Mouse (Mus musculus) embryo, embryonic 10 days (tissue): ENCODE results near the gene Braf.
"Not testable (repeated sequence)": the region's sequence is repeated elsewhere in the genome, so short reads cannot be mapped to it uniquely, and the experiment has no call there.

Source experiments
- DNase-seq: peaks from one replicate; pipeline ENCODE4 v3.0.0-alpha.2; 2015; ENCODE audit warnings: low spot score

Gene Braf

GRCm38 (mm10) chr6:39724866-39725711 is at the start of gene Braf:
TSS of gene Braf (minus strand) at chr6:39725463.
- peak; percentile 94 for DNase-seq

DNA sequence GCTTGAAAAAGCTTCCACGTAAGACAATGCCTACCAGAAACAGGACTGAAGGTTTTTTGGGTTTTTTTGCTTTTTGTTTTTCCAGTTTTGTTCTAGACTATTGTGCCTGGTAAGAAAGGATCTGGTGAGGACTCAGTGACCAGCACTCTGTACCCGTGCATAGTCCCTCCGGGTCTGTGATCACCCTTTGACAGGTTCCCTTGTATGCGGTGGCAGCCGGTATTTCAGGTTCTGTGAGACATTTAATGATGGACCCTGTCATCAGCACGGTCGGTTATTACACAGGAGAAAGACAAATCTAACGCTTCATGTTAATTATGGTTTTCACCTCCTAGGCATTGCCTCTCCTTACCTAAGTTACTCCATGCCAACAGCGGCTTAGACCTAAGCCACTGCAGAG is 49.8 kb upstream of the Braf start:
- DNase-seq = no peak

DNA sequence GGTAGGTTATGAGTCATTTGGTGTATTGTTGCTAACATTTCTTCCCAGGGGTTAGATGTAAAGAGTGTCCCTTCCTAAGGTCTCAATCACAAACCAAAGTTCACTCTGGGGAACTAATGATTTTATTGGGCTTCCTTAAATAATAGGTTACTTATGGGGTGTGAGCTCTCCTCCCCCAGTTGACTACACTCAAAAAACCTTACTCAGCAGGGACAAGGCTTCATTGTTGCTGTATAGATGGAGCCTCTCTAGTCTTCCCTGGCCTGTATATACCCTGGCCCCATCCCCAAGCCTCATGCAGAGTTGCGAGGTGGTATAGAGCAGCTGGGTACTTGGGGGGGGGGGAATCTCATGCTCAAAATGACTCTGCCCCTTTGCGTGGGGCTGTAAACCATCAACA is 32.0 kb upstream of the Braf start:
- DNase-seq = no peak

DNA sequence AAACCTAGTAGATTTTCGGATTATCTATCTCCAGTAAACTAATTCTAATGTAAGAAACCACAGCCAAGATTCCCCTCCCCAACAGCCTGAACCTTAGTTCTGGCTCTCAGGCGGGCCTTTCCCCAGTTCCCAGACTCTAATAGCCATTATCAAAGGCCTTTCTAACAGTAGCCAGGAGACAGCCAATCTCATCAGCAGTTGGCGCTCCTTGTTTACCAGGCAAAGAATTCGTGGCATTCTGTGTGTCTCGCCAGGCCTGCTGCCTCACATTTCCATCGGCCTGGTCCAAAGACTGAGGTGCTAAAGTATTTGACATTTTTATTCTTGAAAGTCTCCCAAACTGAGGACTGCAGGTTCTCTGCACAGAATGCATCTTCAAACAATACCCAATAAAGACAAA is 24.6 kb upstream of the Braf start:
- DNase-seq = peak; percentile 56

DNA sequence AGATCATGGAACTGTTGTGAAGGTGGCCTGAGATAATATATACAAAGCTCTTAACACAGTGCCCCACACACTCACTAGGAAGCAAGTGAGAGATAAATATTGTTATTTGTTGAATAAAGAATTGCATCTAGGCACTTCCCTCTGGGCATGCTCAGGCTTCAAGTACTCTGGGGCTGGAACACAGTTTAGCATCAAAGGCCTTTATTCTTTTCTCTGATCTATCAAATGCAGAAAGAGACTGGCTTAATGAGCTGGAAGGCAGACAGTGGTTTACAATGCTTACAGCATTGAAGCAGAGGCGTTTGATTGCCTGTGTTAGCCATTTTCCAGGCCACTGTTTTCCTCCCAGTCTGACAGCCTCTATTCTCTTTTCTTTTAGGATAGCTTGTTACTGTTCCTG is 21.8 kb upstream of the Braf start:
- DNase-seq = no peak

GRCm38 (mm10) chr6:39745456-39745855 is 20.2 kb upstream of the Braf start:
- DNase-seq = no peak

DNA sequence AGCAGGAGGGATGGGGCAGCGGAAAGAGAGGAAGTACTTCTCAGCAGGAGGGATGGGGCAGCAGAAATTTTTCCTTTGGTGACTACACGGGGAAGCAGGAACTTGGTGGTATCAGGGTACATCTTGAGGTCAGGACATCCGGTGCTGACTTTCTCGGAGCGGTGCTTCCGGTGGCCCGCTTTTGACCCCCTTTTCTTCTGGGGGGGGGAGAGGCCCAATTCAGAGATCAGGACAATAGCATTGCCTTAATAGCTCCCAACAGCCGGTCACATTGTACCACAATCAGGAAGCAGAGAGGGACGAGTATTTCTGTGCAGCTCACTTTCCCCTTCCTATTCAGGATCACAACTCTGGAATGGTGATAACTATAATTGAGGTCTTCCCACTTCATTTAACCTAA is 14.4 kb upstream of the Braf start:
- DNase-seq = not testable (repeated sequence)

DNA sequence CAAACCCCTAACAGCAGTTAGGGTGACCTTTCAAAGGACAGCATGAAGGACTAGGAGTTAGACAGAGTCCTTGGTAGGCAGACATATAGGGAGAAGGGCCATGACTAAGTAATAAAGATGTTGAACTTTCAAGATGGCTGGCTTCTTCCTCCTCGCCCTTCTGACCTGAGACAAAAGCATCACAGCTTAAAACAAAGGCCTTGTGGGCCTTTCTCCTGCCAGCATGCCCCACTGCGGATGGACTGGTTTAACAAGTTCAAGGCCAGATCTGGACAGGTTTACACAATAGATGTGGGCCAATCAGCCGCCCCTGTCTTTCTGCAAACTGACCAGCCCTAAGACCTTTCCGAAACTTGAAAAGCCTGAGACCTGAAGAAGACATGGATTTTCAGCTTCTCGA is 2.8 kb upstream of the Braf start:
- no peak for DNase-seq

- no peak for DNase-seq
Measured at GRCm38 (mm10) chr6:39726149-39726548, 886 bp upstream of the Braf start.

DNA sequence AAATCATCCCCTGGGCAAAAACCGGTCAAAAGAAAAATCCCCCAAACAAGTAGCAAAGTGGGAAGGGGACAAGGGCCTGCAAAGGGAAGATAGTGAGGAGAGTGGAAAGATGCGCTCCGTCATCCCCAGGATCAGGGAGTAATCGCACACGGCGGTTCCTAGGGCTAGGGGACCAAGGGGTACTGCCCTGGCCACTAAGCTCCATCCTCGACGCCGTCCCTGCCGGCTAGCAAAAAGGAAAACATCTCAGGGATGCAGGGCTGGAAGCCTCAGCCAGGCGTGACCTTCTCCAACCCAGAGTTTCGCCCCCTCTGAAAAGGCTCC is 759 bp downstream of the Braf start:
- DNase-seq = peak; percentile 69

- DNase-seq = peak; percentile 11
Measured at GRCm38 (mm10) chr6:39724071-39724470, 1.2 kb downstream of the Braf start.

GRCm38 (mm10) chr6:39718567-39718966 is 6.7 kb downstream of the Braf start:
- no peak for DNase-seq

GRCm38 (mm10) chr6:39717049-39717448 is 8.2 kb downstream of the Braf start:
- DNase-seq = no peak

- no peak for DNase-seq
Measured at GRCm38 (mm10) chr6:39714341-39714740, 10.9 kb downstream of the Braf start.

GRCm38 (mm10) chr6:39713399-39713798 is 11.9 kb downstream of the Braf start:
- DNase-seq = no peak

GRCm38 (mm10) chr6:39705625-39706024 is 19.6 kb downstream of the Braf start:
- no peak for DNase-seq

DNA sequence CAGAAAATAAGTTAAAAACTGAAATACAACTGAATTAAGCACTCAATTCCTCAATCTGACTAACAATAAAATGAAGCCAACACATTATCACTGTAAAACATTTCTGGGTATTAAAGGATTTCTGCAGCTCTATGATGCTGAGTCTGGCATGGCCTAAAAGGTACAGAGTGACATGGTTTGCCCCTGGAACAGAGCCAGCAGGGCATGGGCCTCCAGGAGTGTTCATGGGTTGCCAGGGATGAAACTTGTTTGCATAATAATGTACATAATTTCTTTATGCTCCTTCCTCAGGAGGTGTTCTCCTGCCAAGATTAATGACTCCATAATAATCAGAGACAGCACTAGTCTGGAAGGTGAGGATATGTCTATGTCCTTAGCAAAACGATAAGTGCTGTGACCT is 32.1 kb downstream of the Braf start:
- no peak for DNase-seq

DNA sequence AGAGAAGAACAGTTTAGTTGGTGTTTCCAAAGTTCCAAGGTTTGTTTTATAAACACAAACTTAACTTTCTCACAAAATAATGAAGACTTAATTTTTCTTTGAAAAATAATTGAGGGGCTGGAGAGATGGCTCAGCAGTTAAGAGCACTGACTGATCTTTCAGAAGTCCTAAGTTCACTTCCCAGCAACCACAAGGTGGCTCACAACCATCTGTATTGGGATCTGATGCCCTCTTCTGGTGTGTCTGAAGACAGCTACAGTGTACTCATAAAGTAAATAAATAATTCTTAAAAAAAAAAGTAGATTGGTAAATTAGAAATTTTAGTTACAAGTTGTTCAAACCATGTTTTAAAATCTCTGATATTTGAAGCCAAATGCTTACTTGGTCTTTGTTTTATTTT is 38.4 kb downstream of the Braf start:
- DNase-seq = not testable (repeated sequence)

DNA sequence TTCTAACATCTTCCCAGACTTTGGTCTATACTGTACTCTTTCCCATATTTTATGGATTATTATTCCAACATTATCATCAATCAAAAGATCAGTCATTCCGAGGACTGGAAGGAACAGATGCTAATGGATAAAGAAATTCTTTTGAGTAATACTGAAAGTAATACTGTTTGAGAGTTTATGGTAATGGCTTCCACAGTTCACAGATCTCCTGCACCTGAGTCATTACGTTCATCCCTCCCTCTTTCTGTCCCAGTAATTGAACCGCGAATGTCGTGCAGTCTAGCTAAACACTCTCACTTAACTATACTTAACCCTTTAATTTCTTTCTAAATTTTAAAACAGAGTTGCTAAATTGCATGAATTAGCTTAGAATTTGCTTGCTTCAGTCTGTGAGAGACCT is 43.5 kb downstream of the Braf start:
- no peak for DNase-seq

GRCm38 (mm10) chr6:39680524-39680923 is 44.7 kb downstream of the Braf start:
- no peak for DNase-seq

- no peak for DNase-seq
Measured at GRCm38 (mm10) chr6:39678241-39678640, 47.0 kb downstream of the Braf start.

GRCm38 (mm10) chr6:39675081-39675480 is 50.2 kb downstream of the Braf start:
- no peak for DNase-seq

DNA sequence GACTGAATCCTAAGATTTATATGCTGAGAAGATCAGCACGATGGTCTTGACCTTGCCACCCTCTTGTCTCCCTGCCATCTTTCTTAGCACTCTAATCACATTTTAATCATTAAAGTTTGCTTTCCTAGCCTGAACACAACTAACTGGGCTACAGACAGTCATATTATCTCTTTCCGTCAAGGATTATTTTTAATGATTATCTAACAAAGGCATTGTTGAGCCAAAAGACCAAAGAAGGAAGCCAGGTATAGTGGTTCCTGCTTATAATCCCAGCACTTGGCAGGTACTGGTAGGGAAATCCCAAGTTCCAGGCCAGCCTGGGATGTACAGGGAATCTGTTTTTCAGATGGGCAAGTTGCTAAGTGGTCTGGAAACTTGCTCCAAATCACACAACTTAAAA is 114.0 kb downstream of the Braf start:
- DNase-seq = no peak

DNA sequence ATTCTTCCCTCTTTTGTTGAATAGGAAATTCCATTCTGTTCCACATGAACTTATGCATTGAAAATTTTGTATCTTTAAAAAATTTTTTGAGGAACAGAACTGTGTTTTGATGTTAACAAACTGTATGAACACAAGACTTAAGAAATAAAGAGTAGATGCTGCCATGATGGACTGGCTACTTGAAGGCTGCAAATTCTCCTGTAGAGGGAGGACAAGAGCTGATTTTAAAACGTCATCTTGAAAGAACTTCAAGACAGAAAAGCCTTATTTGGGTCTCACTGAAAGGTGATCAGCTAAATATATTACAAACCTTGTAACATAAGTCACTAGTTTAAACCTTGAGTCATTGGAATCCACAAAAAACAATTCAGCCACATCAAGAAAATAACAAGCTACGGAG is 115.1 kb downstream of the Braf start:
- no peak for DNase-seq
